Mouse (Mus musculus) midbrain, embryonic 15.5 days (tissue): ENCODE measurements around the gene Nrip1. TPM values are rescaled to one million over a fixed set of nuclear protein-coding genes. Genes with fewer than 3 reads are reported as not detected.

Experiments used
- ATAC-seq: fragments of 200-750 bp; cut with Nextera tagmentation; replicated peaks from 2 replicates; pipeline ENCODE4 v1.8.0; 2017; ENCODE audit warnings: moderate TSS enrichment
- H3K27ac ChIP-seq: fragments of 300-500 bp; sonication (generic); 2 replicates; pipeline ENCODE4 v1.5.1; 2015; ENCODE audit warnings: mild to moderate bottlenecking, inconsistent platforms
- H3K27me3 ChIP-seq: fragments of 300-500 bp; sonication (generic); replicated peaks from 2 replicates; pipeline ENCODE4 v1.6.1; 2015; ENCODE audit warnings: inconsistent platforms
- H3K36me3 ChIP-seq: fragments of 300-500 bp; sonication (generic); replicated peaks from 2 replicates; pipeline ENCODE4 v1.6.1; 2015; ENCODE audit warnings: inconsistent platforms
- H3K4me1 ChIP-seq: fragments of 300-500 bp; sonication (generic); 2 replicates; pipeline ENCODE4 v1.6.1; 2015; ENCODE audit warnings: inconsistent platforms
- H3K4me2 ChIP-seq: fragments of 300-500 bp; sonication (generic); 2 replicates; pipeline ENCODE4 v1.6.1; 2015; ENCODE audit warnings: inconsistent platforms, mild to moderate bottlenecking, moderate library complexity
- H3K4me3 ChIP-seq: fragments of 300-500 bp; sonication (generic); 2 replicates; pipeline ENCODE4 v1.5.1; 2015; ENCODE audit warnings: mild to moderate bottlenecking, inconsistent platforms
- H3K9ac ChIP-seq: fragments of 300-500 bp; sonication (generic); 2 replicates; pipeline ENCODE4 v1.6.1; 2015; ENCODE audit warnings: mild to moderate bottlenecking, inconsistent platforms
- H3K9me3 ChIP-seq: fragments of 300-500 bp; sonication (generic); 2 replicates; pipeline ENCODE4 v1.6.1; 2016; ENCODE audit warnings: inconsistent platforms
- WGBS: fragments of 180-500 bp; shearing (Covaris S2); methylation state at CpG from one replicate; pipeline ENCODE4 v1.1.7; 2015; ENCODE audit warnings: mixed read lengths; 5-methylcytosine and 5-hydroxymethylcytosine counted together
- polyA plus RNA-seq: library from polyadenylated mRNA; unstranded; fragments of >200 nt; fragmentation: Nextera tagmentation; extraction: Ambion mirVana; gene quantifications from 2 replicates; pipeline ENCODE4 v1.2.1, GENCODE M21; 2015

The Nrip1 gene
- polyA plus RNA-seq, 1 experiment from 2014 or later: 38.3 TPM

DNA sequence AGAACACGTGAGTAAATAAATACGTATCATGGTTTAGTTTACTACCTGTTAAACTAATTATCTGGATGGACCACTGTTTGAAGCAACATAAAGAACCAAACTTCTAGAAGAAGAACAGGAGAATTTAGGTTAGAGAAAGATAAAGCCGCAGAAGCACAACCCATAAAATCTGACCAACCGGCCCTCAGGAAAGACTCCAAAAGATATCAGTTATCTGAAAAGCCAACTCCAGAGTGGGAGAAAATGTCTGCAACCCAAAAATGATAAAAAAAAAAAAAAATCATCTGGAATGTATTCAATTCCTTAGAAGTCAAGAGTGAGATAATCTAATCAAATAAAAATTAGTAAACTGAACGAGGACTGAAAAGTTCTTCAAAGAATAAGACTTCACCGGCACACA is 37.7 kb downstream of the Nrip1 start:
- ATAC-seq: no peak
- Histone ChIP-seq H3K4me2 (no peak overlapping the region), H3K36me3 (no peaks in the 10 kb centered on the region), H3K9me3 (no peaks in the 10 kb centered on the region), H3K27me3 (no peaks in the 10 kb centered on the region), H3K4me3 (no peak overlapping the region), H3K27ac (no peak overlapping the region), H3K9ac (no peak overlapping the region), H3K4me1 (no peaks in the 10 kb centered on the region)
- WGBS: 96% methylated on average over 6 of the region's 6 CpGs

DNA sequence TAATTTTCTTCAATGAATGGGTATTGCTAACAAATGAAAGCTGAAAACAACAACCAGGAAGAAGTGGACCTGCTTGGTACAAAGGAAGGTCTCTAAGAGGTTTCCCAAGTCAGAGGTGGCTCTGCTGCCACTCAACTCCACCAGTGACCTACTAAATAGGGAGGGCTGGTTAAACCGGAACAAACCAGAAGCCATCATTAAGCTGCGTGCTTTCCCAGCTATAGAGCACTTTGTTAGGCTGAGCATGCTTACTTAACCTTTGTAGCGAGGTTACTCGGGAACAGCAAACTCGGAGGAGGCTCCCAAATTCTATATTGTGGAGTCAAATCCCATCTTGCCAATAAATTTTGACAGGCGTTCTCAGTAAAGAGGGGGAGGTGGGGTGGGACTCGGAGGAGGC is 41.5 kb downstream of the Nrip1 start:
- 40% methylated on average over 7 of the region's 7 CpGs for WGBS
- Histone ChIP-seq H3K4me3 (no peak overlapping the region), H3K36me3 (no peaks in the 10 kb centered on the region), H3K27me3 (no peaks in the 10 kb centered on the region), H3K9me3 (no peaks in the 10 kb centered on the region), H3K27ac (no peak overlapping the region), H3K4me2 (no peak overlapping the region), H3K4me1 (no peaks in the 10 kb centered on the region), H3K9ac (no peak overlapping the region)
- no peak for ATAC-seq

DNA sequence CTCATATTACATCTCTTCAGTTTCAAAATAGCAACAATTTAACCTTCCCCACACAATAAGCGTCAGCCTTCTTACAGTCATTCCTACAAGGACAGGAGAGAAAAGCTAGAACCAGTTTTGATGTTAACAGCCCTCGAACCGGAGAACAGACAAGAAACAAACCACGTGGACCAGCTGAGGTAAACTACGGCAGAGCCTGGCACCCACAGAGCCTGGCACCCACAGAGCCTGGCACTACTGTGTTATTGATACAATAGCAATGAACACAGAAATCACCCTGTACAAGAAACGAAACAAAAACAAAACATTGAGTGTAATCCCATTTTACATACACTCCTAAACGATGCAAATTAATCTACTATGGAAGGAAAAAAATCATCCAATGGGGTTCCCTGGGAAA is 42.4 kb downstream of the Nrip1 start:
- Histone ChIP-seq H3K4me1 (no peaks in the 10 kb centered on the region), H3K36me3 (no peaks in the 10 kb centered on the region), H3K4me2 (no peak overlapping the region), H3K27ac (no peak overlapping the region), H3K9ac (no peak overlapping the region), H3K9me3 (no peaks in the 10 kb centered on the region), H3K27me3 (no peaks in the 10 kb centered on the region), H3K4me3 (no peak overlapping the region)
- WGBS: 89% methylated on average over 7 of the region's 7 CpGs
- no peak for ATAC-seq

GRCm38 (mm10) chr16:76325315-76325710 is 48.3 kb downstream of the Nrip1 start:
- ATAC-seq: no peak
- Histone ChIP-seq H3K9me3 (no peaks in the 10 kb centered on the region), H3K36me3 (no peaks in the 10 kb centered on the region), H3K9ac (no peak overlapping the region), H3K4me2 (no peak overlapping the region), H3K27me3 (no peaks in the 10 kb centered on the region), H3K27ac (no peak overlapping the region), H3K4me1 (peaks cover 23% of the 10 kb centered on the region), H3K4me3 (no peak overlapping the region)
- WGBS: 94% methylated on average over 3 of the region's 3 CpGs

DNA sequence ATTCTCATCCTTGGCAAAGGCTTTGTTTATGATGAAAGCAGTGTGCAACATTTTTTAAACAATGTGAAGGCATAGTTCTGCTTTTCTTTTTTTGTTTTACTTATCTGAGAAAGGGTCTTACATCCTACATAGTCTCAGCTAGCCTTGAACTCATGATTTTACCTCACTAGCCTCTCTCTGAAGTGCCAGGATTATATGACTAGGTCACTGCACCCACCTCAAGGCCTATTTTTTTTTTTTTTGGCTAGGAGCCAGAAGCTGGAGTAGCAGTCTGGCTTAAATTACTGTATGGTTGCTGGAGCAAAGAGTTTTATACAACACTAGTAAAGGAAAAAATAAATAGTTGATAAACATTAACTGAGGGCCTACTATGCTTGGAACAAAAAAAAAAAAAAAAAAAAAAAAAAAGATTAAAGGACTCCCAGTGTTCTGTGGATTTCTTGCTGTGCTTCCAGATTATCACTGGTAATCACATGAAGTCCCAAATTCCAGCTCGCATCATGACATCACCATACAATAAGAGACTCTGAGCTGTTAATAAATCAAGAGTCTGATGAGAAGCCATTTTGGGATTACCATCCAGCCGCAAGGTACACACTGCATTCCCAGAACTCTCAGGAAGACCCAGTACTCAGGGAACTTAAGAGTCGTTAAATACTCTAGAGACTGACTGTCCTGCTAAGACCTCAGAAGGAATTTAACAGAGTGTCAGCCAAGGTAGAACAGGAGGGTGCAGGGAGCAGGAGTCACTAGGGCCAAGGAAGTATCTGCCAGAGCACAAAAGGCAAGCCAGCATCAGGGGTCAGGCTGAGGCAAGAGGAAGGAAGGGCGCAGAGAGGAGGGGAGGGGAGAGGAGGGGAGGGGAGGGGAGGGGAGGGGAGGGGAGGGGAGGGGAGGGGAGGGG is 49.0 kb downstream of the Nrip1 start:
- Histone ChIP-seq H3K9ac (no peak overlapping the region), H3K4me2 (no peak overlapping the region), H3K27me3 (no peaks in the 10 kb centered on the region), H3K9me3 (no peaks in the 10 kb centered on the region), H3K4me1 (peaks cover 29% of the 10 kb centered on the region), H3K36me3 (no peaks in the 10 kb centered on the region), H3K4me3 (no peak overlapping the region), H3K27ac (no peak overlapping the region)
- 81% methylated on average over 3 of the region's 4 CpGs for WGBS
- no peak for ATAC-seq

DNA sequence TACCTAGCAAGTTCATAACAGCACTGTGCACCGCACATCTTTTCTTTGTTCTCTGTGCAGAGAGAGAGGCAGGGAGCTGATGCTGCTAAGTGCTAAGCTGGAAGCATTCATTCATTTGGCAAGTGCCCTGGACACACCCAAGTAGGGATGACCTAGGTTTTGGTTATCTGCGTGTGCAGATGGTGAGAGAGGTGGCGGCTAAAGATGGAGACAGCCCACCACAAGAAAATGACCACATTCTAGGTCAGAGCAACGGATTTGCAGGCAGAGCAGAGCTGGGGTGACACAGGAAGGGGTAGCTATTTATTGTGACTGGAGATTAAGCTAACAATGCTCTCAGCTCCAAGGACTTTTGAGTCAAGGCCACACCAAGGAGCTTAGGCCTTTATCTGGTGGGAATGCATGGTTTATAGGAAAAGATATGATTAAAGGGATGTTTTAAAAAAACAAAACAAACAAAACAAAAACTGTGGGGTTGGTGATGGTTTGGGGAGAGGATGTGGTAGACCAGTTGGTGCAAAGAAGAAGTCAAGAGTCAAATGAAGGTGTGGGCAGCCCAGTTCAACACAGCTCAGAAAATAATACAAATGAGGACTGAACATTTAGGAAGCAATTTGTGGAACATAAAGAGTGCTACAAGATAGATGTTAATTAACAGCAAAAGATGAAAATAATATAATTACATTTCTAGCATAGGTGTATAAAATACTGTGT is 49.9 kb downstream of the Nrip1 start:
- Histone ChIP-seq H3K4me1 (peaks cover 38% of the 10 kb centered on the region), H3K27me3 (no peaks in the 10 kb centered on the region), H3K36me3 (no peaks in the 10 kb centered on the region), H3K27ac (no peak overlapping the region), H3K4me2 (no peak overlapping the region), H3K4me3 (no peak overlapping the region), H3K9me3 (no peaks in the 10 kb centered on the region), H3K9ac (no peak overlapping the region)
- 73% methylated on average over 4 of the region's 4 CpGs for WGBS
- ATAC-seq: no peak

- ATAC-seq: no peak
- H3K4me1 ChIP-seq: peaks cover 45% of the 10 kb centered on the region
- no peak overlapping the region for H3K4me2 ChIP-seq
- H3K27me3 ChIP-seq: no peaks in the 10 kb centered on the region
- no peak overlapping the region for H3K27ac ChIP-seq
- 90% methylated on average over 2 of the region's 2 CpGs for WGBS
- no peaks in the 10 kb centered on the region for H3K36me3 ChIP-seq
- no peak overlapping the region for H3K4me3 ChIP-seq
- H3K9me3 ChIP-seq: no peaks in the 10 kb centered on the region
- no peak overlapping the region for H3K9ac ChIP-seq
Observed at GRCm38 (mm10) chr16:76323141-76323540, 50.5 kb downstream of the Nrip1 start.

- peak; percentile 61 for ATAC-seq
- H3K9me3 ChIP-seq: no peaks in the 10 kb centered on the region
- H3K4me3 ChIP-seq: peak overlapping the region; percentile 25
- no peaks in the 10 kb centered on the region for H3K27me3 ChIP-seq
- peak overlapping the region; percentile 29 for H3K9ac ChIP-seq
- WGBS: under 1% methylated on average over 11 of the region's 11 CpGs
- H3K4me2 ChIP-seq: peak overlapping the region; percentile 45
- peak overlapping the region; percentile 74 for H3K27ac ChIP-seq
- peaks cover 50% of the 10 kb centered on the region for H3K4me1 ChIP-seq
- H3K36me3 ChIP-seq: no peaks in the 10 kb centered on the region
Observed at GRCm38 (mm10) chr16:76321527-76322165, 52.0 kb downstream of the Nrip1 start.

DNA sequence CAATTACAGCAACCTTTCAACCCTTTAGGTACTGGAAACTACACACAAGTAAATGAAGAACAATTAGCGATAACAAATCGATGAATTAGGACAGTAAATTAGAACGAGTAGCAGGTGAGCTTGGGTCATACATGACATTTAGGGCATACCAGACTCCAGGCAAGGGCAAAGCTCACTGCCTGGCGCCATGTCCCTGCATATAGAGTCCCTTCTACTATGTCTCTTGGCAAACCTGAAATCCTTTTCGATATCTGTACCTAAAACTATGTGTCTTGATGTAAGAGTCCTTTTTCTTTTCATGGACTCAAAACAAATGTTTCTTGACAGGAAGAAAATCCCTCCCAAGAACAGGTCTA is 53.5 kb downstream of the Nrip1 start:
- H3K4me1 ChIP-seq: peaks cover 50% of the 10 kb centered on the region
- H3K27ac ChIP-seq: peak overlapping the region; percentile 23
- H3K9ac ChIP-seq: no peak overlapping the region
- no peaks in the 10 kb centered on the region for H3K27me3 ChIP-seq
- no peaks in the 10 kb centered on the region for H3K36me3 ChIP-seq
- ATAC-seq: peak; percentile 2; the same call in 1 of the 2 replicates
- no peak overlapping the region for H3K4me3 ChIP-seq
- no peaks in the 10 kb centered on the region for H3K9me3 ChIP-seq
- WGBS: 33% methylated on average over 5 of the region's 5 CpGs
- 0 out of 2 replicates have a peak overlapping the region, but pooled peaks have one; percentile 6 for H3K4me2 ChIP-seq

DNA sequence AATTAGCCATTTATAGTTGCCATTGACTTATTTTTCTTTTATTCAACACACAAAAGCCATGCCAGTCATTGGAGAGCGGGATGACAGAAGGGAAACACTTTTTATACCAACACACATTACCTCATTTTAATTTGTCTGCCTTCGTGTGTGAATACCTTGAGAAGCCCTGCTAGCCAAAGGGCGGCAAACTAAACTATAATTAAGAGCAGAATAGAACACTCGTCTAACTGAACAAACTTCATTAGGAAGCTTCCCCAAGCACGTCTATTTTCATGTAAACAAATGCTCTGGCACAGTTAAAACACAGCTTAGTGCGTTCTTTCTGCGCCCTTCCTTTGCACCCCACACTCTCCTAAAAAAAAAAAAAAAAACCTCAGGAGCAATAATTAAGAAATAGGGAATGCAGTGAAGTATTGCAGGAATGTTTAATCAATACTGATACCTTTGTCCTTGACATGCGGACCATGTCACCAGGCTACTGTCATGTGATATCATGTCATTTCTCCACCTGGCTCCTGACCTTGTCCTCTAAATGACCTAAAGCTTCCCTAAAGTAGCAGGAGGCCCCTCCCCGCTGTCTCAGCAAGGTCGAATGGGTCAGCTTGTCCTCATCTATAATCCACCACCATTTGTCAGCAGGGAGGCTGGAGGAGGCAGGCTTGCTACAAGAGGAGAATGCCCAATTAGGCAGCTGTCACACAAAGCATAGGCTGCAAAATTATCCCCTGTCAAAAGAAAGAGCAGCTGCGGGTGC is 54.1 kb downstream of the Nrip1 start:
- H3K4me3 ChIP-seq: no peak overlapping the region
- 16% methylated on average over 11 of the region's 11 CpGs for WGBS
- H3K27ac ChIP-seq: peak overlapping the region; percentile 23
- peak; percentile 38 for ATAC-seq
- no peak overlapping the region for H3K9ac ChIP-seq
- H3K4me1 ChIP-seq: peaks cover 50% of the 10 kb centered on the region
- H3K4me2 ChIP-seq: 0 out of 2 replicates have a peak overlapping the region, but pooled peaks have one; percentile 6
- H3K36me3 ChIP-seq: no peaks in the 10 kb centered on the region
- H3K27me3 ChIP-seq: no peaks in the 10 kb centered on the region
- H3K9me3 ChIP-seq: no peaks in the 10 kb centered on the region

DNA sequence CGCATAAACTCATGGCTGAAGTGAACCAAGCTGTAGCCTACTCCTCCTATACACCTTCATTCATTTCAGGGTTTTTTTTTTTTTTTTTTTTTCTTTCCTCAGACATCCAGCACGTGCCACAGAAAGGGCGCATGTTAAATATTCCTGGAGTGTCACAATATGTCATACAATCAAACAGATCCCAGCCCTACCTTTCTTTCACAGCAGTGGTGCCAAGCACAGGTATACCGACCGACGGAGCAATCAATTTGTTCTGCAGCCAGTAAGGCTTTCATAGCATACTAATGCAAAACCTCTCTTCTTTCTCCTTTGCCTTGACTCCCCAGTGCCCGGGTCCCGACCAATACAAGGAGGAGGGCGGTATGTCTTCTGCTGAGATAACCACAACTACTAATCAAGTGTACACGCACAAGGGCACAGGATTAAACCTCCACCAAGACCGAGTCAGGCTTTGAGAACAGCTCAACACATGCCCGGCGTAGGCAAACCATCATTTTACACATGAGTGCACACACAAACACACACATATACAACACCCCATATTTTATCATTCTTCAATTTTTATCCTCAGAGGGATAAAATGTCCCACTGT is 55.2 kb downstream of the Nrip1 start:
- Histone ChIP-seq H3K27ac (peak overlapping the region; percentile 60), H3K4me1 (peaks cover 50% of the 10 kb centered on the region), H3K9ac (no peak overlapping the region), H3K9me3 (no peaks in the 10 kb centered on the region), H3K4me3 (no peak overlapping the region), H3K36me3 (no peaks in the 10 kb centered on the region), H3K4me2 (peak overlapping the region; percentile 30; the same call in 1 of the 2 replicates), H3K27me3 (no peaks in the 10 kb centered on the region)
- ATAC-seq: peak; percentile 61
- WGBS: 38% methylated on average over 13 of the region's 13 CpGs
